Mouse (Mus musculus): ENCODE measurements at regions not wholly inside any gene's neighbourhood (a gene's known extent, or its start where the extent isn't known, plus 50 kb on each side); places are given as distances from the start of the nearest gene placed in this dataset.

DNA sequence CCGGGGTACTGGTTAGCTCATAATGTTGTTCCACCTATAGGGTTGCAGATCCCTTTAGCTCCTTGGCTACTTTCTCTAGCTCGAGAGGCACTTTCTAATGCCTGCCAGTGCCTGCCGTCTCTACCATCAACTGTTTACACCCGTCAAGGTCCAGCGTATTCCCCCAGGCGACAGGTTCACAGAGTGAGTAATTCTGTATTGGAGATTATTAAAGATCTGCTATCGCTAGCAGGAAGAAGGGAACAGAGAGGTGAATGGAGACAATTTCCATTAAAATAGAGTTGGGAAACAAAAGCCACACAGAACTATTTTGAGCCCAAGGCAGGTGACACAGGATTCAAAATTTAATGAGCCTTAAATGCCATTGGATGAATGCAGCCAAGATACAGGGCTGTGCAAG lies 235.2 kb downstream of the Cbln1 start:
- TF ChIP-seq EP300 (IDR thresholded peaks at IDR 0.05; ENCODE audit: low read depth) (no peak), CTCF (IDR thresholded peaks at IDR 0.05; ENCODE audit: low read depth) (no peak)
